Mouse (Mus musculus) CH12.LX (cell line): ENCODE results near the gene Mtx3. TPM values are rescaled to one million over a fixed set of nuclear protein-coding genes. Genes with fewer than 3 reads are reported as not detected.

Source experiments
- DNase-seq: peaks from one replicate; pipeline ENCODE4 v3.0.0-alpha.2; 2013; ENCODE audit errors: extremely low read depth
- H3K27ac ChIP-seq: 2 replicates; pipeline ENCODE4 v1.5.1; 2012; ENCODE audit warnings: low read depth, mild to moderate bottlenecking, control low read depth, moderate library complexity; ENCODE audit not compliant: insufficient read depth
- H3K27me3 ChIP-seq: replicated peaks from 2 replicates; pipeline ENCODE3; 2012; ENCODE audit warnings: inconsistent platforms
- H3K36me3 ChIP-seq, 2 experiments: replicated peaks in 1 of 2; 2 replicates each; pipeline versions ENCODE3 to v1.6.1; 2012; ENCODE audit warnings: inconsistent platforms in 1 of 2, low read length in 1 of 2, mild to moderate bottlenecking in 1 of 2, mixed read lengths in 1 of 2, moderate library complexity in 1 of 2; ENCODE audit not compliant: control insufficient read depth in 1 of 2, insufficient read depth in 1 of 2
- H3K4me1 ChIP-seq, 2 experiments: 2 replicates each; pipeline ENCODE4 v1.6.1; 2012; ENCODE audit warnings: inconsistent platforms in 1 of 2, moderate library complexity in 1 of 2; ENCODE audit not compliant: insufficient read depth in 2 of 2, control insufficient read depth in 1 of 2
- H3K4me2 ChIP-seq: 2 replicates; pipeline ENCODE4 v1.6.1; 2012; ENCODE audit warnings: low read depth, mild to moderate bottlenecking, control low read depth; ENCODE audit not compliant: poor library complexity, insufficient read depth, severe bottlenecking
- H3K4me3 ChIP-seq, 3 experiments: fragments of 150-350 bp in 1 of 3; sonication (generic) in 1 of 3; replicated peaks in 1 of 3; 2 replicates each; pipeline versions ENCODE3 to v1.5.1; 2011 to 2012; ENCODE audit warnings: low read depth in 2 of 3, low read length in 2 of 3, mild to moderate bottlenecking in 2 of 3, moderate library complexity in 2 of 3, control low read depth in 1 of 3, improper control_type of control experiment in 1 of 3, inconsistent platforms in 1 of 3, mixed read lengths in 1 of 3; ENCODE audit not compliant: poor library complexity in 1 of 3
- H3K79me2 ChIP-seq: replicated peaks from 2 replicates; pipeline ENCODE4 v1.6.1; 2012; ENCODE audit warnings: mild to moderate bottlenecking, moderate library complexity; ENCODE audit not compliant: control insufficient read depth, poor library complexity, insufficient read depth, severe bottlenecking; ENCODE audit errors: extremely low read depth
- H3K9ac ChIP-seq: 2 replicates; pipeline ENCODE4 v1.6.1; 2012; ENCODE audit warnings: low read depth, mild to moderate bottlenecking, control low read depth, moderate library complexity; ENCODE audit not compliant: insufficient read depth
- H3K9me3 ChIP-seq: replicated peaks from 2 replicates; pipeline ENCODE3; 2012; ENCODE audit warnings: low read length, inconsistent platforms, mixed read lengths
- BHLHE40 ChIP-seq: IDR thresholded peaks from 2 replicates; pipeline ENCODE4 v1.6.1; 2011; ENCODE audit warnings: mild to moderate bottlenecking, low read depth, low read length, improper control_type of control experiment
- CHD1 ChIP-seq: IDR thresholded peaks from 2 replicates; pipeline ENCODE4 v1.6.1; 2012; ENCODE audit warnings: low read depth, low read length, improper control_type of control experiment, inconsistent platforms
- CHD2 ChIP-seq: IDR thresholded peaks from 2 replicates; pipeline ENCODE4 v1.6.1; 2011; ENCODE audit warnings: low read length, improper control_type of control experiment
- CTCF ChIP-seq, 2 experiments: IDR thresholded peaks in 1 of 2; conservative IDR thresholded peaks in 1 of 2; 2 replicates each; pipeline ENCODE4 v1.5.1; 2011 to 2012; ENCODE audit warnings: low read depth in 2 of 2, low read length in 2 of 2, improper control_type of control experiment in 1 of 2, inconsistent platforms in 1 of 2, mild to moderate bottlenecking in 1 of 2, moderate library complexity in 1 of 2
- E2F4 ChIP-seq: IDR thresholded peaks from 2 replicates; pipeline ENCODE4 v1.6.1; 2011; ENCODE audit warnings: low read depth, low read length, improper control_type of control experiment; ENCODE audit not compliant: insufficient replicate concordance
- ELF1 ChIP-seq: IDR thresholded peaks from 2 replicates; pipeline ENCODE4 v1.6.1; 2014; ENCODE audit warnings: low read depth, mild to moderate bottlenecking, inconsistent platforms, low read length, improper control_type of control experiment
- EP300 ChIP-seq: IDR thresholded peaks from 2 replicates; pipeline ENCODE4 v1.6.1; 2011; ENCODE audit warnings: low read length, improper control_type of control experiment
- ETS1 ChIP-seq: conservative IDR thresholded peaks from 2 replicates; pipeline ENCODE4 v1.6.1; 2012; ENCODE audit warnings: low read depth, mild to moderate bottlenecking, inconsistent platforms, low read length, improper control_type of control experiment, moderate library complexity
- GABPA ChIP-seq: IDR thresholded peaks from 2 replicates; pipeline ENCODE4 v1.6.1; 2012; ENCODE audit warnings: low read depth, low read length, improper control_type of control experiment, inconsistent platforms; ENCODE audit not compliant: insufficient replicate concordance
- HCFC1 ChIP-seq: IDR thresholded peaks from 2 replicates; pipeline ENCODE4 v1.6.1; 2012; ENCODE audit warnings: low read depth, mild to moderate bottlenecking, inconsistent platforms, low read length, improper control_type of control experiment
- IRF4 ChIP-seq: IDR thresholded peaks from 2 replicates; pipeline ENCODE4 v1.6.1; 2014; ENCODE audit warnings: low read depth, mild to moderate bottlenecking, inconsistent platforms, low read length, improper control_type of control experiment
- JUN ChIP-seq: IDR thresholded peaks from 2 replicates; pipeline ENCODE4 v1.6.1; 2011; ENCODE audit warnings: low read depth, mild to moderate bottlenecking, low read length, improper control_type of control experiment, moderate library complexity; ENCODE audit not compliant: insufficient read depth
- JUND ChIP-seq: conservative IDR thresholded peaks from 2 replicates; pipeline ENCODE4 v1.6.1; 2011; ENCODE audit warnings: low read depth, low read length, improper control_type of control experiment
- KAT2A ChIP-seq: IDR thresholded peaks from 2 replicates; pipeline ENCODE4 v1.6.1; 2012; ENCODE audit warnings: low read length, improper control_type of control experiment, inconsistent platforms; ENCODE audit not compliant: insufficient replicate concordance
- MAFK ChIP-seq: IDR thresholded peaks from 2 replicates; pipeline ENCODE4 v1.6.1; 2011; ENCODE audit warnings: low read length, improper control_type of control experiment; ENCODE audit not compliant: insufficient replicate concordance
- MAX ChIP-seq: IDR thresholded peaks from 2 replicates; pipeline ENCODE4 v1.6.1; 2011; ENCODE audit warnings: low read length, improper control_type of control experiment
- MAZ ChIP-seq: IDR thresholded peaks from 2 replicates; pipeline ENCODE4 v1.6.1; 2012; ENCODE audit warnings: low read depth, mild to moderate bottlenecking, inconsistent platforms, low read length, improper control_type of control experiment, moderate library complexity
- MEF2A ChIP-seq: IDR thresholded peaks from 2 replicates; pipeline ENCODE4 v1.6.1; 2014; ENCODE audit warnings: low read depth, mild to moderate bottlenecking, inconsistent platforms, low read length, improper control_type of control experiment, borderline replicate concordance
- MXI1 ChIP-seq: IDR thresholded peaks from 2 replicates; pipeline ENCODE4 v1.6.1; 2011; ENCODE audit warnings: mild to moderate bottlenecking, low read depth, low read length, improper control_type of control experiment
- MYC ChIP-seq: IDR thresholded peaks from 2 replicates; pipeline ENCODE4 v1.6.1; 2011; ENCODE audit warnings: low read depth, mild to moderate bottlenecking, improper control_type of control experiment, low read length
- NELFE ChIP-seq: IDR thresholded peaks from 2 replicates; pipeline ENCODE4 v1.6.1; 2011; ENCODE audit warnings: low read depth, low read length, improper control_type of control experiment
- NRF1 ChIP-seq: IDR thresholded peaks from 2 replicates; pipeline ENCODE4 v1.6.1; 2014; ENCODE audit warnings: low read depth, mild to moderate bottlenecking, inconsistent platforms, low read length, improper control_type of control experiment, moderate library complexity
- PAX5 ChIP-seq: IDR thresholded peaks from 2 replicates; pipeline ENCODE4 v1.6.1; 2012; ENCODE audit warnings: low read length, inconsistent platforms, mixed read lengths
- POLR2A ChIP-seq: IDR thresholded peaks from 2 replicates; pipeline ENCODE4 v1.6.1; 2011; ENCODE audit warnings: low read depth, mild to moderate bottlenecking, improper control_type of control experiment, low read length
- POLR2AphosphoS2 ChIP-seq: IDR thresholded peaks from 2 replicates; pipeline ENCODE4 v1.6.1; 2011; ENCODE audit warnings: low read depth, low read length, improper control_type of control experiment
- RAD21 ChIP-seq: IDR thresholded peaks from 2 replicates; pipeline ENCODE4 v1.6.1; 2011; ENCODE audit warnings: low read depth, mild to moderate bottlenecking, low read length, improper control_type of control experiment, moderate library complexity
- RCOR1 ChIP-seq: conservative IDR thresholded peaks from 2 replicates; pipeline ENCODE4 v1.6.1; 2012; ENCODE audit warnings: low read depth, mild to moderate bottlenecking, inconsistent platforms, low read length, improper control_type of control experiment
- SIN3A ChIP-seq: IDR thresholded peaks from 2 replicates; pipeline ENCODE4 v1.6.1; 2012; ENCODE audit warnings: low read length, improper control_type of control experiment, inconsistent platforms
- SMC3 ChIP-seq: IDR thresholded peaks from 2 replicates; pipeline ENCODE4 v1.6.1; 2011; ENCODE audit warnings: low read depth, low read length, improper control_type of control experiment
- TBP ChIP-seq: conservative IDR thresholded peaks from 2 replicates; pipeline ENCODE4 v1.6.1; 2011; ENCODE audit warnings: low read depth, low read length, improper control_type of control experiment
- TCF12 ChIP-seq: IDR thresholded peaks from 2 replicates; pipeline ENCODE4 v1.6.1; 2014; ENCODE audit warnings: low read depth, mild to moderate bottlenecking, inconsistent platforms, low read length, improper control_type of control experiment
- UBTF ChIP-seq: IDR thresholded peaks from 2 replicates; pipeline ENCODE4 v1.6.1; 2012; ENCODE audit warnings: low read depth, mild to moderate bottlenecking, inconsistent platforms, low read length, improper control_type of control experiment, moderate library complexity
- USF1 ChIP-seq: IDR thresholded peaks from 2 replicates; pipeline ENCODE4 v1.6.1; 2014; ENCODE audit warnings: low read depth, mild to moderate bottlenecking, inconsistent platforms, low read length, improper control_type of control experiment
- USF2 ChIP-seq: conservative IDR thresholded peaks from 2 replicates; pipeline ENCODE4 v1.6.1; 2011; ENCODE audit warnings: low read depth, low read length, improper control_type of control experiment
- ZC3H11A ChIP-seq: IDR thresholded peaks from 2 replicates; pipeline ENCODE4 v1.6.1; 2012; ENCODE audit warnings: low read depth, mild to moderate bottlenecking, inconsistent platforms, low read length, improper control_type of control experiment
- ZKSCAN1 ChIP-seq: IDR thresholded peaks from 2 replicates; pipeline ENCODE4 v1.6.1; 2012; ENCODE audit warnings: low read depth, inconsistent platforms, low read length, improper control_type of control experiment, borderline replicate concordance
- ZMIZ1 ChIP-seq: IDR thresholded peaks from 2 replicates; pipeline ENCODE4 v1.6.1; 2012; ENCODE audit warnings: low read depth, mild to moderate bottlenecking, inconsistent platforms, low read length, improper control_type of control experiment
- ZNF384 ChIP-seq: IDR thresholded peaks from 2 replicates; pipeline ENCODE4 v1.6.1; 2012; ENCODE audit warnings: low read depth, low read length, improper control_type of control experiment, inconsistent platforms
- dilution Hi-C: fragments of 300-500 bp; cut with MboI; formaldehyde crosslinking; loops from 2 replicates; pipeline ENCODE4 v1.14.3; 2020; ENCODE audit warnings: low sequenced_read_pairs; ENCODE audit not compliant: extremely low pct_unique_long_range_greater_than_20kb, extremely low pct_ligation_motif_present
- in situ Hi-C: fragments of 300-500 bp; cut with MboI; formaldehyde crosslinking; loops from 3 replicates; pipeline ENCODE4 v1.14.3; 2019; ENCODE audit warnings: low sequenced_read_pairs, low pct_ligation_motif_present, low pct_unique_long_range_greater_than_20kb, mixed read lengths
- polyA plus RNA-seq: library from polyadenylated mRNA; unstranded; fragments of >175 nt; gene quantifications from 2 replicates; pipeline ENCODE4 v1.2.1, GENCODE M21; 2012; ENCODE audit warnings: low read depth; ENCODE audit not compliant: insufficient read length
- total RNA-seq, 2 experiments: library from RNA; depleted of rRNA; stranded (reverse); fragments of 300-350 nt in 1 of 2; fragments of >200 nt in 1 of 2; gene quantifications; 2 replicates each; pipeline ENCODE4 v1.2.3; 2012 to 2014

Mtx3 gene
- total RNA-seq (2012; rRNA removed) (7.1 and 8.1 TPM in 2 replicates), total RNA-seq (2014; rRNA removed) (10.9 and 12.9 TPM in 2 replicates), polyA plus RNA-seq (15.3 and 17.3 TPM in 2 replicates)

DNA sequence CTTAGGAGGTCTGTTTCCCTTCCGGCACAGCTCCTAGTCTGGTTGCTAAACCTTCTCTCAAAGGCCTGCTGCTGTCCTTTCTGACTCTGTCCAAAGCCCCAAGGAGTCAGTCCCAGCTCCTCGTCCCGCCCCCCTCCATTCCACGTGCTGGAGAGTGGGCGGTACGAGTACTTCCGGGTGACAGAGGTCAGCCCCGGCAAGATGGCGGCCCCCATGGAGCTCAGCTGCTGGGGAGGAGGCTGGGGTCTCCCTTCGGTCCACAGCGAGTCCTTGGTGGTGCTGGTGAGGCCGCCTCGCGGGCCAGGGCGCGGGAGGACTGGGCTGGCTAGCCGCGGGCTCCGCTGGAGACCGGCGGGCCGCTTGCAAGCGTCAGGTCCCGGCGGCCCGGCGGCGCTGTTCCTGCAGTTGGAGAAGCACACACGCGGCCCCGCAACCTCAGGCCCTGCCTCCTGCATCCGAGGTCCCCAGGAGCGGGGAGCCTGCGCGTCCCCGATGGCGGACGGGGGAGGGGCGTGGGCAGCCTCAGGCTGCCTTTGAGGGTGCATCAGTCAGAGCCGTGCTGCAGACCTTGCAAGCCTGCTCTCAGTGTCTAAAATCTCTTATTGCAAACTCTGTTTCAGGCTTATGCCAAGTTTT lies at the start of gene Mtx3:
Mtx3 (plus strand) TSS at position 175 of the 636 bp plus-strand sequence.
- Histone ChIP-seq H3K27ac (peak within 1 kb of the TSS; percentile 52; the same call in 1 of the 2 replicates), H3K4me2 (peak within 1 kb of the TSS; percentile 73), H3K4me3 (peak within 1 kb of the TSS; percentile 78 to 96 (median 92)), H3K27me3 (no peaks in the 10 kb centered on the region), H3K9ac (peak within 1 kb of the TSS; percentile 57), H3K36me3 (peaks cover 19 to 30% of the 10 kb centered on the region in 2 experiments), H3K4me1 (peaks cover 7 to 44% of the 10 kb centered on the region in 2 experiments; a peak in 3 of 4 replicates), H3K79me2 (no peaks in the 10 kb centered on the region), H3K9me3 (no peaks in the 10 kb centered on the region)
- peak; percentile 88 for DNase-seq
- in situ Hi-C loops (no loop called here), dilution Hi-C loops (no loop called here)
- TF ChIP-seq TCF12: peak; percentile 57; the same call in 1 of the 2 replicates
- no peak for TF ChIP-seq RCOR1
- TF ChIP-seq GABPA: no peak
- TF ChIP-seq ETS1: no peak
- TF ChIP-seq SMC3: no peak
- peak; percentile 22; the same call in 1 of the 2 replicates for TF ChIP-seq TBP
- peak; percentile 56 for TF ChIP-seq USF1
- TF ChIP-seq ZKSCAN1: no peak
- TF ChIP-seq E2F4: no peak
- peak; percentile 85; the same call in 1 of the 2 replicates for TF ChIP-seq MYC
- peak; percentile 52 for TF ChIP-seq USF2
- peak; percentile 72 for TF ChIP-seq POLR2A
- TF ChIP-seq ZC3H11A: no peak
- TF ChIP-seq CHD2: peak; percentile 88
- no peak for TF ChIP-seq ZMIZ1
- peak; percentile 85 for TF ChIP-seq HCFC1
- peak; percentile 91 for TF ChIP-seq MXI1
- no peak; the same call in 1 of the 2 replicates for TF ChIP-seq IRF4
- no peak for TF ChIP-seq EP300
- TF ChIP-seq JUN: no peak
- TF ChIP-seq PAX5: no peak
- no peak for TF ChIP-seq MAFK
- TF ChIP-seq RAD21: no peak
- no peak for TF ChIP-seq UBTF
- no peak for TF ChIP-seq POLR2AphosphoS2
- no peak for TF ChIP-seq JUND
- no peak for TF ChIP-seq ZNF384
- TF ChIP-seq SIN3A: peak; percentile 74; the same call in 1 of the 2 replicates
- no peak for TF ChIP-seq CHD1
- TF ChIP-seq BHLHE40: peak; percentile 88
- TF ChIP-seq KAT2A: peak; percentile 74; the same call in 1 of the 2 replicates
- no peak for TF ChIP-seq NELFE
- TF ChIP-seq NRF1: 0 out of 2 replicates have a peak, but pooled peaks have one; percentile 13
- TF ChIP-seq MAX: peak; percentile 98
- peak; percentile 71; the same call in 1 of the 2 replicates for TF ChIP-seq MAZ
- TF ChIP-seq CTCF (conservative IDR thresholded peaks at IDR 0.05 in 1 of 2, IDR thresholded peaks at IDR 0.05 in 1 of 2; ENCODE audit: low read depth in 2 of 2, low read length in 2 of 2): no peak
- peak; percentile 79 for TF ChIP-seq ELF1
- no peak for TF ChIP-seq MEF2A
